1 mouse cellular context compared by ENCODE assay signal in genomic region chrX:75475182-75475644, GRCm38 (mm10).
TF ChIP-seq lines count a peak whose summit lies in the region.

No protein-coding gene starts in this region.

TF ChIP-seq in CH12.LX, 34 proteins besides CTCF, POLR2A, EP300 and RAD21:
- TF ChIP-seq NRF1 (IDR thresholded peaks at IDR 0.05; ENCODE audit: low read depth, low read length) (peak; percentile 74), MAX (IDR thresholded peaks at IDR 0.05; ENCODE audit: low read length) (peak; percentile 47; the same call in 1 of the 2 replicates)
